Mouse (Mus musculus): ENCODE results near the gene Chaf1a.

GRCm38 (mm10) chr17:56023386-56023785 is 16.9 kb upstream of the Chaf1a start:
- TF ChIP-seq POLR2A (IDR thresholded peaks at IDR 0.05; ENCODE audit: borderline replicate concordance, extremely low read depth, low read depth, low read length): no peak
- no peak for TF ChIP-seq CTCF (IDR thresholded peaks at IDR 0.05; ENCODE audit: insufficient read depth, low read length)
